Mouse (Mus musculus) cerebellum, adult 9-10 months (tissue): Measurements from ENCODE around the gene Zfp36l2.

ENCODE experiments used
- DNase-seq: peaks from one replicate; pipeline ENCODE4 v3.0.0; 2022

Zfp36l2 gene

GRCm38 (mm10) chr17:84175196-84175595 lies 12.6 kb downstream of the Zfp36l2 start:
- no peak for DNase-seq

- no peak for DNase-seq
Measured at GRCm38 (mm10) chr17:84167377-84167776, 20.4 kb downstream of the Zfp36l2 start.

GRCm38 (mm10) chr17:84166135-84166860 lies 21.4 kb downstream of the Zfp36l2 start:
- no peak for DNase-seq

- DNase-seq: no peak
Measured at GRCm38 (mm10) chr17:84165735-84166134, 22.0 kb downstream of the Zfp36l2 start.

- no peak for DNase-seq
Measured at GRCm38 (mm10) chr17:84164146-84164545, 23.6 kb downstream of the Zfp36l2 start.

GRCm38 (mm10) chr17:84163066-84163785 lies 24.5 kb downstream of the Zfp36l2 start:
- DNase-seq: no peak

- DNase-seq: no peak
Measured at GRCm38 (mm10) chr17:84162211-84162760, 25.5 kb downstream of the Zfp36l2 start.

- no peak for DNase-seq
Measured at GRCm38 (mm10) chr17:84161231-84161854, 26.4 kb downstream of the Zfp36l2 start.

GRCm38 (mm10) chr17:84158891-84159290 lies 28.9 kb downstream of the Zfp36l2 start:
- DNase-seq: no peak

- no peak for DNase-seq
Measured at GRCm38 (mm10) chr17:84158461-84158795, 29.3 kb downstream of the Zfp36l2 start.

GRCm38 (mm10) chr17:84157743-84158460 lies 29.8 kb downstream of the Zfp36l2 start:
- DNase-seq: no peak

- DNase-seq: no peak
Measured at GRCm38 (mm10) chr17:84156748-84157742, 30.7 kb downstream of the Zfp36l2 start.

- no peak for DNase-seq
Measured at GRCm38 (mm10) chr17:84156227-84156573, 31.5 kb downstream of the Zfp36l2 start.

- no peak for DNase-seq
Measured at GRCm38 (mm10) chr17:84155516-84156226, 32.1 kb downstream of the Zfp36l2 start.

GRCm38 (mm10) chr17:84155029-84155338 lies 32.8 kb downstream of the Zfp36l2 start:
- DNase-seq: no peak

- no peak for DNase-seq
Measured at GRCm38 (mm10) chr17:84154302-84155028, 33.3 kb downstream of the Zfp36l2 start.

GRCm38 (mm10) chr17:84152976-84153786 lies 34.6 kb downstream of the Zfp36l2 start:
- no peak for DNase-seq

- no peak for DNase-seq
Measured at GRCm38 (mm10) chr17:84152206-84152975, 35.4 kb downstream of the Zfp36l2 start.

- DNase-seq: no peak
Measured at GRCm38 (mm10) chr17:84151306-84151705, 36.4 kb downstream of the Zfp36l2 start.
